Mouse (Mus musculus): ENCODE measurements around the gene Fam210b. TPM values are rescaled to one million over a fixed set of nuclear protein-coding genes. Genes with fewer than 3 reads are reported as not detected.

The Fam210b gene
- polyA plus RNA-seq, 1 experiment from 2014 or later = 136 TPM

GRCm38 (mm10) chr2:172404239-172404638 is 58.9 kb downstream of the Fam210b start:
- no peaks in the 10 kb centered on the region for H3K27me3 ChIP-seq
- 48% methylated on average over 7 of the region's 7 CpGs for WGBS (ENCODE audit: insufficient replicate concordance)
- no peak overlapping the region for H3K4me2 ChIP-seq
- H3K9me3 ChIP-seq (replicated peaks) = no peaks in the 10 kb centered on the region
- H3K36me3 ChIP-seq (replicated peaks) = no peaks in the 10 kb centered on the region
- H3K27ac ChIP-seq (replicated peaks) = no peak overlapping the region
- peaks cover 5% of the 10 kb centered on the region; the same call in 1 of the 2 replicates for H3K4me1 ChIP-seq (replicated peaks)
- ATAC-seq (ENCODE audit: insufficient read depth) = no peak
- no peak overlapping the region for H3K9ac ChIP-seq
- no peak overlapping the region for H3K4me3 ChIP-seq (replicated peaks)

- Histone ChIP-seq H3K36me3 (replicated peaks) (no peaks in the 10 kb centered on the region), H3K4me3 (replicated peaks) (no peak overlapping the region), H3K4me2 (no peak overlapping the region), H3K4me1 (replicated peaks) (no peaks in the 10 kb centered on the region; the same call in 1 of the 2 replicates), H3K27me3 (no peaks in the 10 kb centered on the region), H3K9ac (no peak overlapping the region), H3K9me3 (replicated peaks) (no peaks in the 10 kb centered on the region), H3K27ac (replicated peaks) (no peak overlapping the region)
- ATAC-seq (ENCODE audit: insufficient read depth) = no peak
- 24% methylated on average over 3 of the region's 3 CpGs for WGBS (ENCODE audit: insufficient replicate concordance)
Observed at GRCm38 (mm10) chr2:172405011-172405410, 59.6 kb downstream of the Fam210b start.

Other genes starting within 250 kb of the Fam210b start
- gene Mc3r, start 97.1 kb upstream of the Fam210b start, polyA plus RNA-seq (2015; fragmentation: Nextera tagmentation; extraction: Ambion mirVana) = 0.05 and 0.06 TPM in 2 replicates
- gene Aurka, start 25.0 kb downstream of the Fam210b start, polyA plus RNA-seq (2015; fragmentation: Nextera tagmentation; extraction: Ambion mirVana) = 129 and 132 TPM in 2 replicates
- 20.7 and 20.8 TPM in 2 replicates for gene Cstf1, start 25.1 kb downstream of the Fam210b start, polyA plus RNA-seq (2015; fragmentation: Nextera tagmentation; extraction: Ambion mirVana)
- gene Cass4, start 48.2 kb downstream of the Fam210b start, polyA plus RNA-seq (2015; fragmentation: Nextera tagmentation; extraction: Ambion mirVana) = 0.61 and 0.63 TPM in 2 replicates
- 41.4 and 42.3 TPM in 2 replicates for gene Rtf2, start 95.0 kb downstream of the Fam210b start, polyA plus RNA-seq (2015; fragmentation: Nextera tagmentation; extraction: Ambion mirVana)
- 0.61 and 0.63 TPM in 2 replicates for gene Gcnt7, start 113.0 kb downstream of the Fam210b start, polyA plus RNA-seq (2015; fragmentation: Nextera tagmentation; extraction: Ambion mirVana)
- not detected in 2 replicates for gene Fam209, start 127.0 kb downstream of the Fam210b start, polyA plus RNA-seq (2015; fragmentation: Nextera tagmentation; extraction: Ambion mirVana)
- not detected in 2 replicates for gene Tfap2c, start 204.0 kb downstream of the Fam210b start, polyA plus RNA-seq (2015; fragmentation: Nextera tagmentation; extraction: Ambion mirVana)

Data from liver, embryonic 15.5 days (tissue).